Mouse (Mus musculus): ENCODE data around the gene Map3k20. TPM values are rescaled to one million over a fixed set of nuclear protein-coding genes. Genes with fewer than 3 reads are reported as not detected.
A peak's percentile ranks its signal among the peaks of the same experiment; 100 is the strongest.

The Map3k20 gene
- polyA plus RNA-seq (2016; fragmentation: Nextera tagmentation; extraction: Ambion mirVana): 7.3 and 8.7 TPM in 2 replicates

GRCm38 (mm10) chr2:72285256-72285887, at the start of gene Map3k20:
TSS of gene Map3k20 (plus strand) at chr2:72285637.
- H3K9me3 ChIP-seq: no peaks in the 10 kb centered on the region
- H3K4me3 ChIP-seq: peak within 1 kb of the TSS; percentile 96
- peaks cover 24% of the 10 kb centered on the region for H3K27me3 ChIP-seq (replicated peaks; ENCODE audit: low read depth, poor library complexity, severe bottlenecking)
- no peaks in the 10 kb centered on the region for H3K36me3 ChIP-seq (replicated peaks)
- peak within 1 kb of the TSS; percentile 93 for H3K27ac ChIP-seq (replicated peaks)
- 2% methylated on average over 50 of the region's 50 CpGs for WGBS
- H3K4me1 ChIP-seq: peaks cover 14% of the 10 kb centered on the region
- peak; percentile 84 for DNase-seq (ENCODE audit: low spot score)

- Histone ChIP-seq H3K27ac (replicated peaks) (no peak overlapping the region), H3K4me3 (no peak overlapping the region), H3K9me3 (no peaks in the 10 kb centered on the region), H3K27me3 (replicated peaks; ENCODE audit: low read depth, poor library complexity, severe bottlenecking) (0 out of 2 replicates have a peak, but pooled peaks cover 5% of the 10 kb centered on the region), H3K36me3 (replicated peaks) (no peaks in the 10 kb centered on the region), H3K4me1 (peaks cover 33% of the 10 kb centered on the region)
- no peak for DNase-seq (ENCODE audit: low spot score)
- 67% methylated on average over 2 of the region's 2 CpGs for WGBS
These were observed 47.0 kb upstream of the Map3k20 start for GRCm38 (mm10) chr2:72238421-72238820.

GRCm38 (mm10) chr2:72238925-72239324, 46.5 kb upstream of the Map3k20 start:
- Histone ChIP-seq H3K9me3 (no peaks in the 10 kb centered on the region), H3K4me1 (peaks cover 34% of the 10 kb centered on the region), H3K36me3 (replicated peaks) (no peaks in the 10 kb centered on the region), H3K27ac (replicated peaks) (no peak overlapping the region), H3K4me3 (no peak overlapping the region), H3K27me3 (replicated peaks; ENCODE audit: low read depth, poor library complexity, severe bottlenecking) (0 out of 2 replicates have a peak, but pooled peaks cover under 1% of the 10 kb centered on the region)
- no peak for DNase-seq (ENCODE audit: low spot score)
- 82% methylated on average over 11 of the region's 11 CpGs for WGBS

- 89% methylated on average over 8 of the region's 8 CpGs for WGBS
- Histone ChIP-seq H3K27me3 (replicated peaks; ENCODE audit: low read depth, poor library complexity, severe bottlenecking) (no peaks in the 10 kb centered on the region), H3K36me3 (replicated peaks) (no peaks in the 10 kb centered on the region), H3K4me3 (no peak overlapping the region), H3K27ac (replicated peaks) (no peak overlapping the region), H3K9me3 (no peaks in the 10 kb centered on the region), H3K4me1 (peaks cover 34% of the 10 kb centered on the region)
- DNase-seq (ENCODE audit: low spot score): no peak
These were observed 46.0 kb upstream of the Map3k20 start for GRCm38 (mm10) chr2:72239456-72239855.

- 50% methylated on average over 7 of the region's 7 CpGs for WGBS
- H3K4me1 ChIP-seq: peaks cover 34% of the 10 kb centered on the region
- peak overlapping the region; percentile 51; the same call in 1 of the 2 replicates for H3K27ac ChIP-seq (replicated peaks)
- H3K4me3 ChIP-seq: no peak overlapping the region
- peak; percentile 16 for DNase-seq (ENCODE audit: low spot score)
- H3K9me3 ChIP-seq: no peaks in the 10 kb centered on the region
- no peaks in the 10 kb centered on the region for H3K36me3 ChIP-seq (replicated peaks)
- no peaks in the 10 kb centered on the region for H3K27me3 ChIP-seq (replicated peaks; ENCODE audit: low read depth, poor library complexity, severe bottlenecking)
These were observed 45.4 kb upstream of the Map3k20 start for GRCm38 (mm10) chr2:72239993-72240392.

- 82% methylated on average over 7 of the region's 7 CpGs for WGBS
These were observed 44.7 kb upstream of the Map3k20 start for GRCm38 (mm10) chr2:72240691-72241090.

GRCm38 (mm10) chr2:72241714-72242472, 43.5 kb upstream of the Map3k20 start:
- WGBS: 53% methylated on average over 14 of the region's 14 CpGs
- peak overlapping the region; percentile 44 for H3K4me3 ChIP-seq
- peak; percentile 42 for DNase-seq (ENCODE audit: low spot score)

More at GRCm38 (mm10) chr2:72240691-72241090, 44.7 kb upstream of the Map3k20 start:
- Histone ChIP-seq H3K27ac (replicated peaks) (0 out of 2 replicates have a peak overlapping the region, but pooled peaks have one; percentile 51), H3K4me1 (peaks cover 34% of the 10 kb centered on the region), H3K36me3 (replicated peaks) (no peaks in the 10 kb centered on the region), H3K4me3 (no peak overlapping the region), H3K9me3 (no peaks in the 10 kb centered on the region), H3K27me3 (replicated peaks; ENCODE audit: low read depth, poor library complexity, severe bottlenecking) (no peaks in the 10 kb centered on the region)
- DNase-seq (ENCODE audit: low spot score): no peak

GRCm38 (mm10) chr2:72242910-72243675, 42.3 kb upstream of the Map3k20 start:
- 66% methylated on average over 12 of the region's 12 CpGs for WGBS
- Histone ChIP-seq H3K4me3 (no peak overlapping the region), H3K27ac (replicated peaks) (no peak overlapping the region), H3K36me3 (replicated peaks) (no peaks in the 10 kb centered on the region), H3K4me1 (peaks cover 34% of the 10 kb centered on the region), H3K27me3 (replicated peaks; ENCODE audit: low read depth, poor library complexity, severe bottlenecking) (no peaks in the 10 kb centered on the region; the same call in 1 of the 2 replicates), H3K9me3 (no peaks in the 10 kb centered on the region)
- no peak for DNase-seq (ENCODE audit: low spot score)

More at GRCm38 (mm10) chr2:72241714-72242472, 43.5 kb upstream of the Map3k20 start:
- Histone ChIP-seq H3K27ac (replicated peaks) (no peak overlapping the region), H3K36me3 (replicated peaks) (no peaks in the 10 kb centered on the region), H3K27me3 (replicated peaks; ENCODE audit: low read depth, poor library complexity, severe bottlenecking) (no peaks in the 10 kb centered on the region; the same call in 1 of the 2 replicates), H3K4me1 (peaks cover 34% of the 10 kb centered on the region), H3K9me3 (no peaks in the 10 kb centered on the region)

- H3K4me1 ChIP-seq: peaks cover 26% of the 10 kb centered on the region
- 93% methylated on average over 4 of the region's 4 CpGs for WGBS
These were observed 39.8 kb upstream of the Map3k20 start for GRCm38 (mm10) chr2:72245631-72246030.

GRCm38 (mm10) chr2:72246376-72246775, 39.1 kb upstream of the Map3k20 start:
- WGBS: 86% methylated on average over 11 of the region's 11 CpGs
- H3K36me3 ChIP-seq (replicated peaks): no peaks in the 10 kb centered on the region
- H3K4me3 ChIP-seq: no peak overlapping the region
- no peaks in the 10 kb centered on the region; the same call in 1 of the 2 replicates for H3K27me3 ChIP-seq (replicated peaks; ENCODE audit: low read depth, poor library complexity, severe bottlenecking)
- DNase-seq (ENCODE audit: low spot score): no peak
- H3K27ac ChIP-seq (replicated peaks): no peak overlapping the region
- peaks cover 22% of the 10 kb centered on the region for H3K4me1 ChIP-seq
- no peaks in the 10 kb centered on the region for H3K9me3 ChIP-seq

More at GRCm38 (mm10) chr2:72245631-72246030, 39.8 kb upstream of the Map3k20 start:
- no peak for DNase-seq (ENCODE audit: low spot score)
- no peak overlapping the region for H3K27ac ChIP-seq (replicated peaks)
- no peaks in the 10 kb centered on the region; the same call in 1 of the 2 replicates for H3K27me3 ChIP-seq (replicated peaks; ENCODE audit: low read depth, poor library complexity, severe bottlenecking)
- H3K9me3 ChIP-seq: no peaks in the 10 kb centered on the region
- H3K36me3 ChIP-seq (replicated peaks): no peaks in the 10 kb centered on the region
- H3K4me3 ChIP-seq: no peak overlapping the region

- no peak overlapping the region for H3K4me3 ChIP-seq
- no peaks in the 10 kb centered on the region; the same call in 1 of the 2 replicates for H3K27me3 ChIP-seq (replicated peaks; ENCODE audit: low read depth, poor library complexity, severe bottlenecking)
- WGBS: 90% methylated on average over 6 of the region's 6 CpGs
- H3K4me1 ChIP-seq: peaks cover 11% of the 10 kb centered on the region
- no peaks in the 10 kb centered on the region for H3K36me3 ChIP-seq (replicated peaks)
- no peak overlapping the region for H3K27ac ChIP-seq (replicated peaks)
- no peak for DNase-seq (ENCODE audit: low spot score)
- H3K9me3 ChIP-seq: no peaks in the 10 kb centered on the region
These were observed 37.6 kb upstream of the Map3k20 start for GRCm38 (mm10) chr2:72247819-72248218.

All from embryonic facial prominence, embryonic 10.5 days (tissue).